Mouse (Mus musculus) CH12.LX (cell line): Measurements from ENCODE around the gene Shld1.

Source experiments
- CTCF ChIP-seq, 2 experiments: IDR thresholded peaks in 1 of 2; conservative IDR thresholded peaks in 1 of 2; 2 replicates each; pipeline ENCODE4 v1.5.1; 2011 to 2012; ENCODE audit warnings: low read depth in 2 of 2, low read length in 2 of 2, improper control_type of control experiment in 1 of 2, inconsistent platforms in 1 of 2, mild to moderate bottlenecking in 1 of 2, moderate library complexity in 1 of 2
- E2F4 ChIP-seq: IDR thresholded peaks from 2 replicates; pipeline ENCODE4 v1.6.1; 2011; ENCODE audit warnings: low read depth, low read length, improper control_type of control experiment; ENCODE audit not compliant: insufficient replicate concordance
- JUND ChIP-seq: conservative IDR thresholded peaks from 2 replicates; pipeline ENCODE4 v1.6.1; 2011; ENCODE audit warnings: low read depth, low read length, improper control_type of control experiment
- MAFK ChIP-seq: IDR thresholded peaks from 2 replicates; pipeline ENCODE4 v1.6.1; 2011; ENCODE audit warnings: low read length, improper control_type of control experiment; ENCODE audit not compliant: insufficient replicate concordance
- POLR2A ChIP-seq: IDR thresholded peaks from 2 replicates; pipeline ENCODE4 v1.6.1; 2011; ENCODE audit warnings: low read depth, mild to moderate bottlenecking, improper control_type of control experiment, low read length
- USF2 ChIP-seq: conservative IDR thresholded peaks from 2 replicates; pipeline ENCODE4 v1.6.1; 2011; ENCODE audit warnings: low read depth, low read length, improper control_type of control experiment
- ZNF384 ChIP-seq: IDR thresholded peaks from 2 replicates; pipeline ENCODE4 v1.6.1; 2012; ENCODE audit warnings: low read depth, low read length, improper control_type of control experiment, inconsistent platforms

- TF ChIP-seq MAFK, result no peak
- TF ChIP-seq ZNF384, result no peak
- TF ChIP-seq USF2, result no peak
- TF ChIP-seq E2F4, result no peak
- no peak for TF ChIP-seq JUND
- TF ChIP-seq POLR2A, result no peak
- no peak for TF ChIP-seq CTCF (conservative IDR thresholded peaks at IDR 0.05 in 1 of 2, IDR thresholded peaks at IDR 0.05 in 1 of 2; ENCODE audit: low read depth in 2 of 2, low read length in 2 of 2)
Observed at GRCm38 (mm10) chr2:132672121-132672520, 14.6 kb upstream of the Shld1 start.
